Mouse (Mus musculus) lung, postnatal 0 days (tissue): ENCODE measurements around the gene Ythdf1. TPM values are rescaled to one million over a fixed set of nuclear protein-coding genes. Genes with fewer than 3 reads are reported as not detected.

Source experiments
- ATAC-seq: fragments of 200-750 bp; cut with Nextera tagmentation; 2 replicates; pipeline ENCODE4 v1.8.0; 2017; ENCODE audit warnings: moderate library complexity
- DNase-seq: peaks from one replicate; pipeline ENCODE4 v3.0.0-alpha.2; 2016; ENCODE audit warnings: low spot score
- H3K27ac ChIP-seq: fragments of 300-500 bp; sonication (generic); 2 replicates; pipeline ENCODE4 v1.5.1; 2014; ENCODE audit warnings: antibody characterized with exemption, mild to moderate bottlenecking, low read length, mixed read lengths
- H3K27me3 ChIP-seq: fragments of 300-500 bp; sonication (generic); replicated peaks from 2 replicates; pipeline ENCODE4 v1.6.1; 2014; ENCODE audit warnings: low read length, mixed read lengths; ENCODE audit not compliant: insufficient read depth
- H3K36me3 ChIP-seq: fragments of 300-500 bp; sonication (generic); 2 replicates; pipeline ENCODE4 v1.6.1; 2014; ENCODE audit warnings: low read length, mixed read lengths; ENCODE audit not compliant: insufficient read depth
- H3K4me1 ChIP-seq: fragments of 300-500 bp; sonication (generic); 2 replicates; pipeline ENCODE4 v1.6.1; 2014; ENCODE audit warnings: antibody characterized with exemption, low read depth, low read length, mixed read lengths; ENCODE audit not compliant: insufficient read depth
- H3K4me2 ChIP-seq: fragments of 300-500 bp; sonication (generic); replicated peaks from 2 replicates; pipeline ENCODE4 v1.6.1; 2014; ENCODE audit warnings: low read depth, mild to moderate bottlenecking, low read length, moderate library complexity, mixed read lengths
- H3K4me3 ChIP-seq: fragments of 300-500 bp; sonication (generic); 2 replicates; pipeline ENCODE4 v1.5.1; 2014; ENCODE audit warnings: low read depth, low read length
- H3K9ac ChIP-seq: fragments of 300-500 bp; sonication (generic); replicated peaks from 2 replicates; pipeline ENCODE4 v1.6.1; 2014; ENCODE audit warnings: low read depth, mild to moderate bottlenecking
- H3K9me3 ChIP-seq: fragments of 300-500 bp; sonication (generic); 2 replicates; pipeline ENCODE4 v1.6.1; 2016; ENCODE audit warnings: low read length, mixed read lengths
- CTCF ChIP-seq: IDR thresholded peaks from 2 replicates; pipeline ENCODE4 v1.5.1; 2016; ENCODE audit warnings: antibody characterized with exemption, mild to moderate bottlenecking
- EP300 ChIP-seq: IDR thresholded peaks from 2 replicates; pipeline ENCODE4 v1.6.1; 2016; ENCODE audit warnings: antibody characterized with exemption, mild to moderate bottlenecking, control low read depth
- WGBS: fragments of 180-500 bp; shearing (Covaris S2); extraction: QIAGEN DNeasy Blood & Tissue Kit; methylation state at CpG from one replicate; pipeline ENCODE4 v1.1.7; 2014; 5-methylcytosine and 5-hydroxymethylcytosine counted together
- microRNA-seq: library from miRNA; unstranded; fragments of <30 nt; microRNA quantifications from one replicate; pipeline ENCODE4, GENCODE M21; 2016
- polyA plus RNA-seq: library from polyadenylated mRNA; unstranded; fragments of >200 nt; fragmentation: Nextera tagmentation; extraction: Ambion mirVana; gene quantifications from 2 replicates; pipeline ENCODE4 v1.2.1, GENCODE M21; 2015

Ythdf1 gene
- polyA plus RNA-seq, 1 experiment from 2014 or later, result 40.3 TPM

DNA sequence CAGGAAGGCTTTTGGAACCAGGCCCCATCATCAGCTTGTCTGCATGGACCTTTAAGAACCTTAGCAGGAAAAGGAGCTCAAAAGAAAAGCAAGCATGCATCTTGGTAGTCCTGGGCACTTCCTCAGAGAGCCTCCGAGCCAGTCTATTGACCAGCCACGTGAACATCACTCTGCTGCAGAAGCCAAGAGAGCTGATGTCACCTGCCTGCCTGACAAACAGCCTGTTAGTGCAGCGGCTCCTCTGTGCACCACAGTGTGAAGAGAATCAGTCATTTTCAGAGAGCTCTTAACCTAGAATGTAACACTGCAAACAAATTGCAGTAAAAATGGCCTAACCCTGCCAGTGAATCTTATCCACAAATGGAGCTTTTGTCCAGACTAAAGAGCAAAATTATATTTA lies 50.7 kb downstream of the Ythdf1 start:
- Histone ChIP-seq H3K4me1 (no peaks in the 10 kb centered on the region), H3K36me3 (no peaks in the 10 kb centered on the region), H3K9me3 (no peaks in the 10 kb centered on the region), H3K9ac (no peak overlapping the region), H3K27me3 (no peaks in the 10 kb centered on the region), H3K27ac (no peak overlapping the region), H3K4me3 (no peak overlapping the region), H3K4me2 (no peak overlapping the region)
- no peak for DNase-seq
- TF ChIP-seq CTCF, result no peak
- no peak for TF ChIP-seq EP300
- 35% methylated on average over 3 of the region's 3 CpGs for WGBS
- no peak for ATAC-seq

DNA sequence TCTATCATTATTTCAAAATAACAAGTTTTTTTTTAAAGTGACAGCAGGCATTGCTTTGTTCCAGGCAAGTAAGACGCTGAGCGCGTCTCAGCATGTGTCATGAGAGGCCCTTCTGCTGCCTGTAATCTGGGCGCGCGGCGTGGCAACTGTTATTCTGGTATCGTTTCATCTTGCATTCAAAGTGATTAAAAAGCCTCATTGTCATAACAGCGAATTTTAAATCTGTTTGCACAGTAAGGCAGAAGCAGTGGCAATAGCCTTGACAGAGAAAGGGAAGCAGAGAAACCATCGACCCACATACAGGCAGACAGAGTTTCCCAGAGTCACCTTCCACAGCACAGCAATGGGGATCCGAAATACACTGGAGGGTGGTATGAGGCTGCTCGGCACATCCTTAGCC lies 59.2 kb downstream of the Ythdf1 start:
- Histone ChIP-seq H3K27me3 (no peaks in the 10 kb centered on the region), H3K9me3 (no peaks in the 10 kb centered on the region), H3K36me3 (no peaks in the 10 kb centered on the region), H3K4me3 (no peak overlapping the region), H3K9ac (no peak overlapping the region), H3K27ac (no peak overlapping the region), H3K4me2 (no peak overlapping the region), H3K4me1 (no peaks in the 10 kb centered on the region)
- ATAC-seq, result no peak
- DNase-seq, result no peak
- TF ChIP-seq EP300 (no peak), CTCF (no peak)
- 81% methylated on average over 12 of the region's 12 CpGs for WGBS

DNA sequence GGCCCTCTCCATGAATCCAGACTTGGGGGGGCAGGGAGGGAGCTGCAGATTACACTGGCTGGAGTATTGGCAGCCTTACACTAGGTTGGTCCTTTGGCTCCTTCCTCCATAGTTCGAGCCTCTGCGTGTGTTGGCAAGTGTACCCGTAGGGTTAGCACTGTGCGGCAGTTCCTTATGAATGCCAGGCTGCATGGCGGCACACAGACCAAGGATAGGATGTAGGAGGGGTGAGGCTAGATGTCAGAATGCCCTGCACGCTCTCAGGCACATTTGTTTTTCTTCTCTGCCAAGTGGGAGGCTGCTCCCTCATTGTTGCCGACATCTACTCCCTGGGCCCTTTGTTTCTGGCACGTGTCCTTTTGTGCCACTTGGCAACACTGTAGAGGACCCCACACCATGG lies 63.6 kb downstream of the Ythdf1 start:
- no peak for DNase-seq
- H3K9me3 ChIP-seq, result no peaks in the 10 kb centered on the region
- no peaks in the 10 kb centered on the region for H3K36me3 ChIP-seq
- H3K9ac ChIP-seq, result no peak overlapping the region
- H3K4me2 ChIP-seq, result no peak overlapping the region
- no peaks in the 10 kb centered on the region for H3K4me1 ChIP-seq
- H3K27me3 ChIP-seq, result 0 out of 2 replicates have a peak, but pooled peaks cover 9% of the 10 kb centered on the region
- no peak for TF ChIP-seq EP300
- no peak for TF ChIP-seq CTCF
- 70% methylated on average over 8 of the region's 8 CpGs for WGBS
- no peak overlapping the region for H3K4me3 ChIP-seq
- no peak overlapping the region for H3K27ac ChIP-seq
- ATAC-seq, result no peak

DNA sequence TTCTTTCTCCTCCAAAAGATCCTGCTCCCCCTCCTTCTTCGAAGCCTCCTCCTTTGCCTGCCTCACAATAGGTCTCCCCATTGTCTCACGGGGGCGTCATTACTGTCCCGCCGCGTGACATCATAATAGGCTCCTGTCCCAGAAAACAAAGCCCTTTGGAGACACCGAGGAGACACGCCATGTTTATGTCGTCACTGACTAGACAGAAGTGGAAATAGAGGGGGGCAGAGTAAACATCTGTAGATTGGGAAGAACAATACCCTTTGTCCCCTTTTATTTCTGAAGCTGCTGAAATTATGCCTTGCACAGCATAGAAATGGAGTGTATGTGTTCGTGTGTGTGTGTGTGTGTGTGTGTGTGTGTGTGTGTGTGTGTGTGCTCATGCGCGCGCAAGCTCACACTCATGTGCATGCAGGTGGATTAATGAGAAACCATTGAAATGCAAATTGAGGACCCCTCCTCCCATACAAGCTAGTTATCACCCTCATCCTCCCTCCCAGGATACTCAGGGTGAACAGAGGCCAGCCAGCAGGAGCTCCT lies 65.7 kb downstream of the Ythdf1 start:
- TF ChIP-seq EP300 (no peak), CTCF (no peak)
- no peaks in the 10 kb centered on the region for H3K4me1 ChIP-seq
- no peak for DNase-seq
- 0 out of 2 replicates have a peak, but pooled peaks cover 9% of the 10 kb centered on the region for H3K27me3 ChIP-seq
- no peak overlapping the region for H3K9ac ChIP-seq
- H3K36me3 ChIP-seq, result no peaks in the 10 kb centered on the region
- no peak overlapping the region for H3K4me2 ChIP-seq
- H3K27ac ChIP-seq, result no peak overlapping the region
- 10% methylated on average over 13 of the region's 13 CpGs for WGBS
- ATAC-seq, result no peak
- no peak overlapping the region for H3K4me3 ChIP-seq
- no peaks in the 10 kb centered on the region for H3K9me3 ChIP-seq

Small RNA genes lying within 50 kb of the gene (microRNA-seq; reads per million reads assigned to microRNA genes)
- not detected for gene Mir124a-3

Other genes starting within 250 kb of the Ythdf1 start
- gene Dido1, start 210.9 kb downstream of the Ythdf1 start, polyA plus RNA-seq, result 14.9 and 16.3 TPM in 2 replicates
- 38.7 and 38.8 TPM in 2 replicates for gene Gid8, start 210.8 kb downstream of the Ythdf1 start, polyA plus RNA-seq
- 1.4 and 1.7 TPM in 2 replicates for gene Slc17a9, start 195.7 kb downstream of the Ythdf1 start, polyA plus RNA-seq
- not detected in 2 replicates for gene Bhlhe23, start 144.0 kb downstream of the Ythdf1 start, polyA plus RNA-seq
- not detected in 2 replicates for gene Birc7, start 8.1 kb upstream of the Ythdf1 start, polyA plus RNA-seq
- gene Nkain4, start 33.8 kb upstream of the Ythdf1 start, polyA plus RNA-seq, result 110 and 113 TPM in 2 replicates
- 50.5 and 52.9 TPM in 2 replicates for gene Arfgap1, start 46.3 kb upstream of the Ythdf1 start, polyA plus RNA-seq
- 0.20 and 0.30 TPM in 2 replicates for gene Col20a1, start 65.6 kb upstream of the Ythdf1 start, polyA plus RNA-seq
- 0.04 and 0.15 TPM in 2 replicates for gene Chrna4, start 122.6 kb upstream of the Ythdf1 start, polyA plus RNA-seq
- gene Kcnq2, start 214.4 kb upstream of the Ythdf1 start, polyA plus RNA-seq, result 0.04 TPM in 1 of 2 replicates, not detected in the other
- 0.14 and 0.20 TPM in 2 replicates for gene Eef1a2, start 236.1 kb upstream of the Ythdf1 start, polyA plus RNA-seq